Mouse (Mus musculus): ENCODE results near the gene Tbxa2r. TPM values are rescaled to one million over a fixed set of nuclear protein-coding genes. Genes with fewer than 3 reads are reported as not detected.

Tbxa2r gene
- total RNA-seq (2014; rRNA removed), result 2.6 TPM in 2 replicates
- polyA plus RNA-seq (2015; fragmentation: Nextera tagmentation; extraction: Ambion mirVana), result 4.0 and 4.3 TPM in 2 replicates

GRCm38 (mm10) chr10:81328386-81328785, at the start of gene Tbxa2r:
TSS of gene Tbxa2r (plus strand) at chr10:81328731.
- DNase-seq (ENCODE audit: low spot score) (no peak), ATAC-seq (no peak; the same call in 1 of the 2 replicates)
- Histone ChIP-seq H3K4me3 (ENCODE audit: low read length) (no peak within 1 kb of the TSS), H3K4me2 (ENCODE audit: low read depth, low read length) (no peak within 1 kb of the TSS), H3K9me3 (ENCODE audit: low read length) (no peaks in the 10 kb centered on the region), H3K4me1 (ENCODE audit: insufficient read depth, low read length) (no peaks in the 10 kb centered on the region), H3K9ac (replicated peaks; ENCODE audit: low read length) (no peak within 1 kb of the TSS), H3K27ac (peak within 1 kb of the TSS; percentile 20; the same call in 1 of the 2 replicates), H3K27me3 (ENCODE audit: insufficient read depth, low read length) (no peaks in the 10 kb centered on the region), H3K36me3 (ENCODE audit: insufficient read depth, low read length) (peaks cover 39% of the 10 kb centered on the region)
- WGBS, result 9% methylated on average over 10 of the region's 10 CpGs
- TF ChIP-seq CTCF (IDR thresholded peaks at IDR 0.05; ENCODE audit: low read depth), result no peak

- Histone ChIP-seq H3K4me3 (ENCODE audit: low read length) (no peak overlapping the region), H3K4me1 (ENCODE audit: insufficient read depth, low read length) (no peaks in the 10 kb centered on the region), H3K36me3 (ENCODE audit: insufficient read depth, low read length) (no peaks in the 10 kb centered on the region), H3K9me3 (ENCODE audit: low read length) (no peaks in the 10 kb centered on the region), H3K27ac (no peak overlapping the region), H3K9ac (replicated peaks; ENCODE audit: low read length) (no peak overlapping the region), H3K4me2 (ENCODE audit: low read depth, low read length) (no peak overlapping the region), H3K27me3 (ENCODE audit: insufficient read depth, low read length) (no peaks in the 10 kb centered on the region)
- 47% methylated on average over 10 of the region's 10 CpGs for WGBS
- no peak for ATAC-seq
- DNase-seq (ENCODE audit: low spot score), result no peak
- no peak for TF ChIP-seq CTCF (IDR thresholded peaks at IDR 0.05; ENCODE audit: low read depth)
Measured at GRCm38 (mm10) chr10:81279496-81279895, 49.0 kb upstream of the Tbxa2r start.

- H3K36me3 ChIP-seq (ENCODE audit: insufficient read depth, low read length), result no peaks in the 10 kb centered on the region
- WGBS, result 48% methylated on average over 6 of the region's 6 CpGs
- peaks cover 6% of the 10 kb centered on the region; the same call in 1 of the 2 replicates for H3K27me3 ChIP-seq (ENCODE audit: insufficient read depth, low read length)
- no peaks in the 10 kb centered on the region for H3K9me3 ChIP-seq (ENCODE audit: low read length)
- no peak overlapping the region for H3K4me3 ChIP-seq (ENCODE audit: low read length)
- ATAC-seq (no peak), DNase-seq (ENCODE audit: low spot score) (no peak)
- H3K4me1 ChIP-seq (ENCODE audit: insufficient read depth, low read length), result 0 out of 2 replicates have a peak, but pooled peaks cover 2% of the 10 kb centered on the region
- no peak overlapping the region for H3K9ac ChIP-seq (replicated peaks; ENCODE audit: low read length)
- H3K4me2 ChIP-seq (ENCODE audit: low read depth, low read length), result no peak overlapping the region
- H3K27ac ChIP-seq, result no peak overlapping the region
- TF ChIP-seq CTCF (IDR thresholded peaks at IDR 0.05; ENCODE audit: low read depth), result no peak
Measured at GRCm38 (mm10) chr10:81284189-81284588, 44.3 kb upstream of the Tbxa2r start.

- TF ChIP-seq CTCF (IDR thresholded peaks at IDR 0.05; ENCODE audit: low read depth), result no peak
- Histone ChIP-seq H3K27ac (no peak overlapping the region), H3K4me3 (ENCODE audit: low read length) (peak overlapping the region; percentile 46; the same call in 1 of the 2 replicates), H3K4me1 (ENCODE audit: insufficient read depth, low read length) (0 out of 2 replicates have a peak, but pooled peaks cover 2% of the 10 kb centered on the region), H3K4me2 (ENCODE audit: low read depth, low read length) (peak overlapping the region; percentile 71; the same call in 1 of the 2 replicates), H3K9me3 (ENCODE audit: low read length) (no peaks in the 10 kb centered on the region), H3K36me3 (ENCODE audit: insufficient read depth, low read length) (no peaks in the 10 kb centered on the region), H3K27me3 (ENCODE audit: insufficient read depth, low read length) (peaks cover 6% of the 10 kb centered on the region; the same call in 1 of the 2 replicates), H3K9ac (replicated peaks; ENCODE audit: low read length) (no peak overlapping the region)
- WGBS, result 13% methylated on average over 17 of the region's 17 CpGs
- ATAC-seq (no peak), DNase-seq (ENCODE audit: low spot score) (no peak)
Measured at GRCm38 (mm10) chr10:81284719-81285118, 43.8 kb upstream of the Tbxa2r start.

- H3K27ac ChIP-seq, result no peak overlapping the region
Measured at GRCm38 (mm10) chr10:81285694-81286450, 42.7 kb upstream of the Tbxa2r start.

GRCm38 (mm10) chr10:81286586-81286985, 41.9 kb upstream of the Tbxa2r start:
- H3K27me3 ChIP-seq (ENCODE audit: insufficient read depth, low read length), result peaks cover 6% of the 10 kb centered on the region; the same call in 1 of the 2 replicates
- no peak overlapping the region for H3K4me2 ChIP-seq (ENCODE audit: low read depth, low read length)
- H3K4me1 ChIP-seq (ENCODE audit: insufficient read depth, low read length), result 0 out of 2 replicates have a peak, but pooled peaks cover 2% of the 10 kb centered on the region
- no peaks in the 10 kb centered on the region for H3K36me3 ChIP-seq (ENCODE audit: insufficient read depth, low read length)
- no peak overlapping the region for H3K27ac ChIP-seq
- WGBS, result 51% methylated on average over 6 of the region's 6 CpGs
- H3K9ac ChIP-seq (replicated peaks; ENCODE audit: low read length), result no peak overlapping the region
- no peak for TF ChIP-seq CTCF (IDR thresholded peaks at IDR 0.05; ENCODE audit: low read depth)
- H3K9me3 ChIP-seq (ENCODE audit: low read length), result no peaks in the 10 kb centered on the region
- H3K4me3 ChIP-seq (ENCODE audit: low read length), result no peak overlapping the region
- ATAC-seq, result no peak
- no peak for DNase-seq (ENCODE audit: low spot score)

More at GRCm38 (mm10) chr10:81285694-81286450, 42.7 kb upstream of the Tbxa2r start:
- DNase-seq (ENCODE audit: low spot score) (peak; percentile 93), ATAC-seq (peak; percentile 79)
- Histone ChIP-seq H3K36me3 (ENCODE audit: insufficient read depth, low read length) (no peaks in the 10 kb centered on the region), H3K27me3 (ENCODE audit: insufficient read depth, low read length) (peaks cover 6% of the 10 kb centered on the region; the same call in 1 of the 2 replicates), H3K4me1 (ENCODE audit: insufficient read depth, low read length) (0 out of 2 replicates have a peak, but pooled peaks cover 2% of the 10 kb centered on the region), H3K4me2 (ENCODE audit: low read depth, low read length) (peak overlapping the region; percentile 71), H3K4me3 (ENCODE audit: low read length) (peak overlapping the region; percentile 46), H3K9me3 (ENCODE audit: low read length) (no peaks in the 10 kb centered on the region), H3K9ac (replicated peaks; ENCODE audit: low read length) (peak overlapping the region; percentile 50)
- TF ChIP-seq CTCF (IDR thresholded peaks at IDR 0.05; ENCODE audit: low read depth), result no peak; the same call in 1 of the 2 replicates
- 2% methylated on average over 49 of the region's 54 CpGs for WGBS
